Mouse (Mus musculus): ENCODE results near the gene Gm12355. TPM values are rescaled to one million over a fixed set of nuclear protein-coding genes. Genes with fewer than 3 reads are reported as not detected.
A peak's percentile ranks its signal among the peaks of the same experiment; 100 is the strongest.

Gm12355 gene
- total and polyA plus RNA-seq, 3 experiments, result 2.0 to 24.2 (median 3.0) TPM

DNA sequence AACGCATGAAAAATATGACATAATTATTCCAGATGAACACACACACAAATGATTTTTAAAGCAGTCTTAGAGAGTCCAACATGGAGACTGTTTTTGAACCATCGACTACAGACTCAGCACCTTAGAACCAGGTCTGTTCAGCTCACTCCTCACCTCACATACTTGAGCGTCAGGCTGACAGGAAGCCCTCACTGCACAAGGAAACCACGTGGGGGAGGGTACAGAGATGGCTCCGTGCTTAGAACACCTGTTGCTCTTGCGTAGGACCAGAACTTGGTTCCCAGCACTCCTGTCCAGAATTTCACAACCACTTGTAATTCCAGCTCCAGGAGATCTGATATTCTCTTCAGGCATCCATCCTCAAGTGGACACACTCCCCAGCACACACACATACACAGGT, 30.4 kb downstream of the Gm12355 start:
- no peaks in the 10 kb centered on the region for H3K79me2 ChIP-seq (replicated peaks; ENCODE audit: control insufficient read depth, extremely low read depth, insufficient read depth, poor library complexity, severe bottlenecking)
- H3K4me2 ChIP-seq (ENCODE audit: insufficient read depth, low read depth, poor library complexity, severe bottlenecking), result no peak overlapping the region
- H3K27ac ChIP-seq (ENCODE audit: insufficient read depth, low read depth), result no peak overlapping the region
- H3K4me1 ChIP-seq (ENCODE audit: control insufficient read depth in 1 of 2, insufficient read depth in 2 of 2), result peaks cover 14 to 23% of the 10 kb centered on the region in 2 experiments
- no peak overlapping the region for H3K4me3 ChIP-seq (replicated peaks in 1 of 3; ENCODE audit: low read depth in 2 of 3, low read length in 2 of 3, poor library complexity in 1 of 3)
- dilution Hi-C loops (cut with MboI; ENCODE audit: extremely low pct_ligation_motif_present, extremely low pct_unique_long_range_greater_than_20kb, low sequenced_read_pairs), result no loop called here
- H3K27me3 ChIP-seq (replicated peaks), result peaks cover 51% of the 10 kb centered on the region
- in situ Hi-C loops (cut with MboI; ENCODE audit: low pct_ligation_motif_present, low pct_unique_long_range_greater_than_20kb, low sequenced_read_pairs), result no loop called here
- H3K9me3 ChIP-seq (replicated peaks; ENCODE audit: low read length), result no peaks in the 10 kb centered on the region
- no peaks in the 10 kb centered on the region for H3K36me3 ChIP-seq (replicated peaks in 1 of 2; ENCODE audit: control insufficient read depth in 1 of 2, insufficient read depth in 1 of 2, low read length in 1 of 2)
- no peak for TF ChIP-seq MXI1 (IDR thresholded peaks at IDR 0.05; ENCODE audit: low read depth, low read length)
- no peak for TF ChIP-seq SIN3A (IDR thresholded peaks at IDR 0.05; ENCODE audit: low read length)
- no peak for TF ChIP-seq POLR2A (IDR thresholded peaks at IDR 0.05; ENCODE audit: low read depth, low read length)
- no peak for TF ChIP-seq CHD1 (IDR thresholded peaks at IDR 0.05; ENCODE audit: low read depth, low read length)
- TF ChIP-seq HCFC1 (IDR thresholded peaks at IDR 0.05; ENCODE audit: low read depth, low read length), result no peak
- TF ChIP-seq ZKSCAN1 (IDR thresholded peaks at IDR 0.05; ENCODE audit: borderline replicate concordance, low read depth, low read length), result no peak
- TF ChIP-seq USF1 (IDR thresholded peaks at IDR 0.05; ENCODE audit: low read depth, low read length), result no peak
- TF ChIP-seq E2F4 (IDR thresholded peaks at IDR 0.05; ENCODE audit: insufficient replicate concordance, low read depth, low read length), result no peak
- TF ChIP-seq PAX5 (IDR thresholded peaks at IDR 0.05; ENCODE audit: low read length), result no peak
- 0 out of 2 replicates have a peak, but pooled peaks have one; percentile 33 for TF ChIP-seq MAX (IDR thresholded peaks at IDR 0.05; ENCODE audit: low read length)
- no peak for TF ChIP-seq CTCF (conservative IDR thresholded peaks at IDR 0.05 in 1 of 2, IDR thresholded peaks at IDR 0.05 in 1 of 2; ENCODE audit: low read depth in 2 of 2, low read length in 2 of 2)
- TF ChIP-seq MAFK (IDR thresholded peaks at IDR 0.05; ENCODE audit: insufficient replicate concordance, low read length), result no peak
- no peak for TF ChIP-seq ZNF384 (IDR thresholded peaks at IDR 0.05; ENCODE audit: low read depth, low read length)
- 0 out of 2 replicates have a peak, but pooled peaks have one; percentile 14 for TF ChIP-seq MYC (IDR thresholded peaks at IDR 0.05; ENCODE audit: low read depth, low read length)
- DNase-seq (ENCODE audit: extremely low read depth), result no peak
- no peak overlapping the region for H3K9ac ChIP-seq (ENCODE audit: insufficient read depth, low read depth)

DNA sequence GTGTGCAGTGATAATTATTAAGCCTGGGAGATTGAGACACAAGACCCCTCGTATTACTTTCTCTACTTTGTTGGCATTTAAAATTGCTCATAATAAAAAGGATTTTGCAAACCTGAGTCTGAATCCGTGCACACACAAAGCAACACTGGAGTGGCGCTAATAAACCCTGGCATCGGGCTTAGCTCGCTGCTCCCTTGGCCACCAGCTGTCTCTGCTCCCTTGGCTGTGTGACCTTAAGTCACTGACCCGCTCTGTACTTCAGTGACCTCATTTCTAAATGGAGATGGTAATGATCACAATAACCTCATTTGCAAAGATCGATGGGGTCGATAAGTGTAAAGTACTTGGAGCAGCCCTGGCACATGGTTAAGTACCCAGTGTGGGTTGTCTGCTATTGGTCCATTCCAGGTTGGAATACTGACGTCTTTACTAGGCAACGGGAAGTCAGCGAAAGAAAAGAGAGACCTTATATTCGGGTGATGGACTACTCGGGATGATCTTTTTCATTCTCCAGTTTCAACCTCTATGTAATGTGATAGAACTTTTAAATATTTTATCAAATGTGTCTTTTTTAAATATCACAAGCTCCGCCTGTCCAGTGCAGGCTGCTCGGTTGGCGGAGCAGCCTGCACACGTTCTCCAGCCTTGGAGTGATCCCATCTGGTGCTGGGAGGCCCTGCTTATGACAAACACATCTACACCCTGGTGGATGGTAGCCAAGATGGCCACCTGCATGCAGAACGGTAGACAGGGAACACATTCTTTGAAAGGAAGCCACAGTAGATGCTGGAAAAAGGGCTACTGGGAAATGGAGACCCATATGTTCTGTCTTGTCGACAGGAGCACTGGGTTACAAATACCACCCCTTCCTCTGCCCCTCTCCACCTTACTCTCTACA, 34.7 kb downstream of the Gm12355 start:
- Histone ChIP-seq H3K4me2 (ENCODE audit: insufficient read depth, low read depth, poor library complexity, severe bottlenecking) (no peak overlapping the region), H3K27ac (ENCODE audit: insufficient read depth, low read depth) (no peak overlapping the region), H3K36me3 (replicated peaks in 1 of 2; ENCODE audit: control insufficient read depth in 1 of 2, insufficient read depth in 1 of 2, low read length in 1 of 2) (no peaks in the 10 kb centered on the region), H3K27me3 (replicated peaks) (peaks cover 39% of the 10 kb centered on the region), H3K4me1 (ENCODE audit: control insufficient read depth in 1 of 2, insufficient read depth in 2 of 2) (peaks cover 14 to 34% of the 10 kb centered on the region in 2 experiments), H3K9ac (ENCODE audit: insufficient read depth, low read depth) (no peak overlapping the region), H3K79me2 (replicated peaks; ENCODE audit: control insufficient read depth, extremely low read depth, insufficient read depth, poor library complexity, severe bottlenecking) (peaks cover 9% of the 10 kb centered on the region), H3K4me3 (replicated peaks in 1 of 3; ENCODE audit: low read depth in 2 of 3, low read length in 2 of 3, poor library complexity in 1 of 3) (no peak overlapping the region), H3K9me3 (replicated peaks; ENCODE audit: low read length) (no peaks in the 10 kb centered on the region)
- TF ChIP-seq ETS1 (conservative IDR thresholded peaks at IDR 0.05; ENCODE audit: low read depth, low read length) (no peak), EP300 (IDR thresholded peaks at IDR 0.05; ENCODE audit: low read length) (no peak), MYC (IDR thresholded peaks at IDR 0.05; ENCODE audit: low read depth, low read length) (no peak), NRF1 (IDR thresholded peaks at IDR 0.05; ENCODE audit: low read depth, low read length) (no peak), ZKSCAN1 (IDR thresholded peaks at IDR 0.05; ENCODE audit: borderline replicate concordance, low read depth, low read length) (no peak), MXI1 (IDR thresholded peaks at IDR 0.05; ENCODE audit: low read depth, low read length) (no peak), CTCF (conservative IDR thresholded peaks at IDR 0.05 in 1 of 2, IDR thresholded peaks at IDR 0.05 in 1 of 2; ENCODE audit: low read depth in 2 of 2, low read length in 2 of 2) (no peak), POLR2AphosphoS2 (IDR thresholded peaks at IDR 0.05; ENCODE audit: low read depth, low read length) (no peak), IRF4 (IDR thresholded peaks at IDR 0.05; ENCODE audit: low read depth, low read length) (no peak), KAT2A (IDR thresholded peaks at IDR 0.05; ENCODE audit: insufficient replicate concordance, low read length) (no peak), POLR2A (IDR thresholded peaks at IDR 0.05; ENCODE audit: low read depth, low read length) (no peak), NELFE (IDR thresholded peaks at IDR 0.05; ENCODE audit: low read depth, low read length) (no peak), USF2 (conservative IDR thresholded peaks at IDR 0.05; ENCODE audit: low read depth, low read length) (no peak), ZNF384 (IDR thresholded peaks at IDR 0.05; ENCODE audit: low read depth, low read length) (no peak), HCFC1 (IDR thresholded peaks at IDR 0.05; ENCODE audit: low read depth, low read length) (no peak)
- dilution Hi-C loops (cut with MboI; ENCODE audit: extremely low pct_ligation_motif_present, extremely low pct_unique_long_range_greater_than_20kb, low sequenced_read_pairs), result no loop called here
- no peak for DNase-seq (ENCODE audit: extremely low read depth)
- in situ Hi-C loops (cut with MboI; ENCODE audit: low pct_ligation_motif_present, low pct_unique_long_range_greater_than_20kb, low sequenced_read_pairs), result no loop called here

Data from CH12.LX (cell line).